Mouse (Mus musculus) urinary bladder, postnatal 14 days (tissue): ENCODE measurements around the gene Tsku.

Experiments used
- DNase-seq: peaks from one replicate; pipeline ENCODE4 v3.0.0; 2021; ENCODE audit warnings: low spot score

The Tsku gene

DNA sequence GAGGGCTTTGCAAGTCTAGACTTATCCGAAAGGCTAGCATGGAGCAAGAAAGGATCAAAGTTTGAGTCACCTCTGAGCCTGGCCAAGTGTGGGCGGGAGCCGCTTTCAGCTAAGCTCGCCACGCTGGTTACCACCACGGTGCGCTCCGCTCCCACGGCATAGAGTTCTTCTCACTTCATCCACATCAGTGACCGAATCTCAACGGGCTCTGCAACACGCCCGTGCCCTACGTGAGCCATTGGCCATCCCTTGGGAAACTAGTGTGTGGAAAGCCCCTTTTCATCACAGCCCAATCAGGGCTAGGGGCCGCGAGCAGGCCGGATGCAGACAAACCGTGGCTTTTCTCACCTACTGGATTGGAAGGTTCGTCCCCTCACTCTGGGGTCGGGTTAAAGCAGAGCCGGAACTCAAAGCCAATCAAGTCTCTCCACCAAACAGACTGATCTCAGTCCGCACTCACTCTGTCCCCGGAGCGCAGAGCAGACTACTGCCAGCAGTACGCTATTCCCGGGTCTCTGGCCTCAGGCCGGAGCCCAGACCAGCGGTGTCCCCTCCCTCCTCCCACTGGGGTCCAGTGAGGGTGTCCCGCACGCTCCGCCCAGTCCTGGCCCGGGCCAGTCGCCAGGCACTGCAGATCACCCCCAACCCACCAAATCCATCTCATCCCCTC lies 1.0 kb downstream of the Tsku start:
- peak; percentile 72 for DNase-seq

DNA sequence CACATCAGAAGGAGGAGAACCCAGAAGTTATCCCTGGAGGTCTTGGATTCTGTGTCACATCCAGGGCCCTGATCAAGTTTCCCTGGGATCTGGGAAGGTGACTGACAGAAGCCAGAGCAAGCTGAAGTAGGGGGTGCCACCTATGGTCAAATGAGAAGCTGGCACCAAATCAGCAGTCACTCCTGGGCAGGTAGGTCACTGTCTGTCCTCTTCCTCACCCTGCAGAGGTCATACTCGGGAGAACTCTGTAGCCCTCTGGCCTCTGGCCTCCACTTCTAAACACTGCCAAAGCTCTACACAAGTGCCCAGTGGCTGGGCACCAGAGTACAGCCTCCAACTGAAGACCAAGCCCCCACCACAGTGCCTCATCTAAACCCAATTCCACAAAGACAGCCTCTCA lies 3.1 kb downstream of the Tsku start:
- no peak for DNase-seq

DNA sequence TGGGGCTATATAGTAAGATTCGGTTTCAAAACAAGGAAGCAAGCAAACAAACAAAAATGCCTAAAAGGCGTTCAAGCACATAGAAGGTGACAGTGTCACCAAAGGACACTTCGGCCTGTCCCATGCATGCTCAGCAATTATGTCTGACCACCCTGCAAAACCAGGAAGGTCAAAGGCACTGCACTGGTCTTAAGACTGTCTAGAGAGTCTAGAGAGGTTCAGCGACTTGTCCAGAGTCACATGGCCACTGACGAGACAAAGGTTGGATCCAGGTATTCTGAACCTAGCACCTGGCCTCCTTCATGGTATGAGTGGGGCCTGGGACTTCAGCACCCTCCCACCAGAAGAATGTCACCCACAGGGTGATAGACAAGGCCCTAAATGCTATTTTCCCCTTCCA lies 3.8 kb downstream of the Tsku start:
- no peak for DNase-seq

DNA sequence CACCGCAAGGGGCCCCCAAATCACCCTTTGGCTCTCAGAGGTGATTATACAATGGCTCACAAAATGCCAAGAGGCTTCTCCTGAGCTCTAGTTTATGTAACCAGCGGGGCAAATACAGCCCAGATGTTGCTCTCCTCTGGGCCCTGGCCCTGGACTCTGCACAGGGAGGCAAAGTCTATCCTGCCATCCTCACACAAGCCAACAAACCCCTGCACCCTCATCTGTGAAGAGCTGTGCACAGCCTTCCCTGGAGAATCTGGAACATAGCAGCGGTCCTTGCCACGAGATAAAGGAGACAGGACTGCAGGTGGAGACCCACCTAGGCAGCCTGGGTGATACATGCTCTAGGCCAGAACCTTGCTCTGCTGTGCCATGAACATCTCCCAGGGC lies 6.2 kb downstream of the Tsku start:
- DNase-seq, result no peak

DNA sequence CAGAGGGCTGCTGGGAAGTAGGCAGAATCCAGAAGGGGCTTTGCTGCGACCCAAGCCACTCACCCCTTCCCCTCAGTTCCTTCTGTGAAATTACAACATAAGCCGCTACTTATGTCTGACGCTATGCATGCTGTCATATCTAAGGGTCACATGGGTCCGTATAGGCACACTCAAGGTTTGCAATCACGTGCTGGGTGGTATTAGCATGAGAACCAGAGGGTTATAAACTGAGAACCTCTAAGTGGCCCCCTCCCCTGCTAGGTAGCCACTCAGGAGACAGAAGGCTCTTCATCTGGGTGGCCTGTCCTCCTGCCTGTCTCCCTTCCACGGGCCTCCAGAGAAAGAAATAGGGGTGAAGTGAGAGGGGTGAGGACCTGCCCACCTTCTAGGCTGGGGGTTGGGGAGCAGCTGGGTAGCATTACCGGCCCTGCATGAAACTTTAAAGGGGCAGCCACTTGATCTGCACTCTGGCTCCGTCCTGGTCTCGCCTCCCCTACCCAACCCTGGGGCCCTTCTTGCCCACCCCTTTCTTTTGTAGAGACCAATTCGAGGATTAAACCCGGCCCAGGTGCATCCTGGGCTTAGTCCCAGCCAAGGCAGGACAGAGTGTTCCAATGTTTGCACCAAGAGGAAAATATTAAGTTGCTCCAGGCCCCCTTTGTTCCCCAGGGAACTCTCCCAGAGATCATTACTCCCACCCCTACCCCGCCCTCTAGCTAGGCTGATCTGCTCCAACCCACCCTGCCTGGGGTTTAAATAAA lies 6.8 kb downstream of the Tsku start:
- DNase-seq, result no peak

DNA sequence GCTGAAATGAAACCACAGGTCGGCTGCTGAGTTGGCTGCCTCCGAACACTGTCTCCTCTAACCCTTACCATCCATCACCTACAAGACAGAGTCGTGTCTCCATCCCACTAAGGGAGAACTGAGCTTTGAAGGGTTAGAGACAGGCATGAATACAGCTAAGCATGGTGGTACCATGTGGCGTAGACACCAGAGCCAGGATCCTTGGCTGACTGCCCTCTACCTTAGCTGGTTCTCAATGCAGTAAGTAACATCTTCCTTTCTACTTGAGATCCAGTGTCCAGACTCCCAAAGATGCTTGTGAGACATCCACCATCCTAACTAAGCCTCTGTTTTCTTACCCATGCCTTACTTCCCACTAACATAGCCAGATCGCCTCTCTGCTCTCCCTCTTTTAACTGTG lies 7.5 kb downstream of the Tsku start:
- DNase-seq, result no peak

DNA sequence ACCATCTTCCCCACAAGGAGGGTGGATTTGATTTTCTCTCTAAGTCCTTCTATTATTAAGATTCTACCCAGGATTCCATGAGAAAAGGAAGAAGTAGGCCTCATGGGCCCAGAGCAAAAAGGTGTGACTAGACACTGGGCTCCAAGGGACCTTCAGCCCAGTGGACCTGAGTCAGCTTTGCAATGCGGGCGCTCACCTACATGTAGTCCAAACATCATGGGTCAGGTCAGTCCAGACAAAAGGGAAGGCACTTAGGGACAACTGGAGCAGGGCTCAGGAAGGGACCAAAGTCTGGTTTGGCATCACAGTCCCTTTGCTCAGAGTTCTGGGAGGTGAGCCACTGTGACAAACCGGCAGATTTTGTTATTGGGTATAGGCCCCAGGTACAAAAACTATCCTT lies 9.6 kb downstream of the Tsku start:
- no peak for DNase-seq

DNA sequence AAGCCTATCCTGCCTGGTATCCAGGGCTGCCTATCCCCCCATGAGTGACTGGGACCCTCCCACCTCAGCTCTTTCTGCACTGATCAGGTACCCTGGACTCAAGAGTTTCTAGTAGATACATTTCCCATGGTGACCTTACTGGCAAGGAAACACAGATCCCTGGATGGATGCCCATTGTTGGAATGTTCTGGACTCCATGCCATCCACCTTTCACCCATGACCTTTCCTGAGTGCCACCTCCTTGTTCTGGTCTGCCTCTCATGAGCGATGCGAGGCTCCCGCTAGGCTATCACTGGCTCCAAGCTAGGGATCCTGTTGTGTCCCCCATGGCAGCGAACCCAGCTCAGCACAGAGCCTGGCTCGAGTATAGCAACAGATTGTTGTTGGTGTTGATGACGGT lies 11.3 kb downstream of the Tsku start:
- DNase-seq, result no peak

DNA sequence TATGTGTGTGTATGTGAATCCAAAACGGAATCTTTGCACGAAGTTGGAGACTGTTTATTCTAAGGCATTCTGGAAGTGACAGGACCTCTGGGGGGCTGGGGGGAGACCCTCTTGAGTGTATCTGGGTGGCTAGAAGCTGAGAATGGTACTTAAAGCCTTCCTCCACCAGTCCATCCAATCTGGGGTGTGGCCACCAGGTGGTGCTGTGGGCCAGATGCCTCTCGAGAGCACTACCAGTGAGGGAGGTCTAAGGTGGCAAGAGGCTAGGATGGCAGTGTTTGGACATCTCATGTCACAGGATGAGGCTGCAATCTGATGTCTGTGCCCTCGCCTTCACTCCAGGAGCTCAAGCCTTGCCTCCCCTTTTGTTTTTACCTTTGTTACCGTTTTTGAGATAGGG lies 12.0 kb downstream of the Tsku start:
- DNase-seq, result peak; percentile 92

DNA sequence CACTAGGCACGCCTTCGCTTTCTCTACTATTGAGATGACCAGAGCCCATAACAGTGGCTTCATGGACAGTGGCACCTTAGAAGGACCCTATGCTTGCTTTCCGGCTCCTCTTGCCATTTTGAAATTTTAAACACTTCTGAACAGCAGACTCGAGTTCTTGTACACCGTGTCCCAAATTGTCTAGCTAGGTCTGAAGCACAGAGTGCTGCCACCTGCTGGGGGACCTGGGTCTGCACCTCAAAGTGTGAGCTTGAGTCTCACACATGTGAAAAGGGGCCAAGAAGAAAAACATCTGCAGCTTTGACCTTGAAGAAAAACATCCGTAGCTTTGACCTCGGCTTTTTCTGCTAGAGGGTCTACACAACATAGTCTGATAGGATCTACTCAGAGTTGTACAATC lies 13.1 kb downstream of the Tsku start:
- DNase-seq, result peak; percentile 74

DNA sequence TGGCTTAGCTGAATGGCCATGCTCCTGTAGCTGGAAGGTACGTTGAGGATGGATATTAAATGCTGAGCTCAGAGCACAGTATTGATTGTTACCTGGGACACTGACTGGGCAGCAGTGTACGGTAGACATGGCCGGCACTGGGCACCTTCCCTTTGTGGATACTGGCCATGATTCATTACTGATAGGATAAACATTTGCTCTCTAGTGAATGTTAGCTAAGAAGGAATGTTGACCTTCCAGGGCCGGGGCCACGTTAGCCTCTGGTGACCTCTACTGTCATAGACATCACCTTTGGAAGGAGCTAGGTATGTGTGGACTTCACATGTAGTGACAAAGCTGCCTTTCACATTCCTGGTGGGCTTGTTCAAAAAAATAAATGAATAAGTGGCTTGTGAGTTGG lies 13.7 kb downstream of the Tsku start:
- DNase-seq, result no peak

DNA sequence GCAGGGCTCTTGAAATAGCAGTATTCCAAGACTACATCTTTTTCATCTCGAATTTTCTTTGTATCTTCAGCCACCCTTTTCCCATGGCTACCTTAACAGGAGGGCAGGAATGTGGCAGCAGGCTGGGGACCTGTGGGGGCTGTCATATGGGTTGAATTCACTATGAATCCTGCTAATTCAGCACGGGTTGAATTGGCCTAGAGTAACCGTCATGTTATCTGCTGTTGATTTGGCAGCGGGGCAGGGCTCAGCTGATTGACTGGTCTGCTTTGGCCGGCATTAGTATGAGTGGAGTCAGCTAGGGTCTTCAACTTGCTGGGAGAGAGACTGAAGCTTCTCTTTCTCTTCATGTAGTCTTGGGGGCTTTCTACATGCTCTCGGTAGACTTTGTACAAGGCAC lies 16.1 kb downstream of the Tsku start:
- DNase-seq, result no peak

DNA sequence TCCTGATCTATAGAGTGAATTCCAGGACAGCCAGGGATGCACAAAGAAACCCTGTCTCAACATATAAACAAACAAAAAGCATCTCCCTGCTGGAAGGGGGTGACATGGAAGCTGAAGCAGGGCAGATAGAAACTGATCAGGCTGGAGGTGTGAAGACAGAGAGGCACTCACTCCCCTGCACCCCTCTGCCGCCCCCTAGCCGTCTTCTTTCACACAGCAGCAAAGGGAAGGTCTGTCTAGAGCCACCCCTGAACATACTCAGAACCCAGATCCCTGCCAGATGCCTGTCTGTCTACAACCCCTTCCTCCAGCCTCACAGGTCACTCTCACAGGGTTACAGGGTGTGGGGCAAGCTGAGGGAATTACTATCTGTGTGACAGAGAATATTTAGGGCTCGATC lies 16.8 kb downstream of the Tsku start:
- DNase-seq, result peak; percentile 55

DNA sequence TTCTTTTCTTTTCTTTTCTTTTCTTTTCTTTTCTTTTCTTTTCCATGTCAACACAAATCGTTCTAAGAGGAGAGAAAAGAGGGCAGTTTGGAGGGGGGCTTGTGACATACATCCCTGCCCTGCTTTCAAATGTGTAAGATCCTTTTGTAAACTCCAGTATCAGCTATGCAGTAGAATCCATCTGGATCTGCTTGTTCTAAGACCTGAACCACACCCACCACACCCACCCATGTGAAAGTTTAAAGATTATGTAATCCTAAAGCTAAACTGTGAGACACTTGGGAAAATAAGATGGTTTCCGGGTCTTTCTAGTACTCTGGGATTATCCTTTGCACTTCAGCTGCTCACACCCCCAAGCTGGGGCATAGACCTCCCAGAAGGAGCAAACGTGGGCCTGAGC lies 18.9 kb downstream of the Tsku start:
- DNase-seq, result no peak

DNA sequence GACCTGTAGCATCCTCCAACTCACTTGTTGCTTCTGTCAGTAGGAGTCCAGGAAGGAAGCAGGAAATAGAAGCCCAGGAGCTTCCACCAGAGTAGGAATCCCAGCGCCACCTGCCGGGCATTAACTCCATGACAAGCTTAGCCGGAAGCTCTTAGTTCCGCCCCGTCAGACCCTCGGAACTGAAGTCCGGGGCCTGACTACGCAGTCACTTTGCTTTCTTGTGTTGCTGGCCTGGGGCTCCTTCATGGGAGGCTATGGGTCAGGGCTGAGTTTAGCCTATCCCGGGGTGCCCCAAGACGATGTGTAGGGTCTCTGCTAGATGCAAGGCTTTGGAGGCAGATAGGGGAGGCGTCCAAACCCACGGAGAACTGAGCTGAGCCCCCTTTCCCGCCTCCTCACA lies 19.7 kb downstream of the Tsku start:
- DNase-seq, result peak; percentile 90

DNA sequence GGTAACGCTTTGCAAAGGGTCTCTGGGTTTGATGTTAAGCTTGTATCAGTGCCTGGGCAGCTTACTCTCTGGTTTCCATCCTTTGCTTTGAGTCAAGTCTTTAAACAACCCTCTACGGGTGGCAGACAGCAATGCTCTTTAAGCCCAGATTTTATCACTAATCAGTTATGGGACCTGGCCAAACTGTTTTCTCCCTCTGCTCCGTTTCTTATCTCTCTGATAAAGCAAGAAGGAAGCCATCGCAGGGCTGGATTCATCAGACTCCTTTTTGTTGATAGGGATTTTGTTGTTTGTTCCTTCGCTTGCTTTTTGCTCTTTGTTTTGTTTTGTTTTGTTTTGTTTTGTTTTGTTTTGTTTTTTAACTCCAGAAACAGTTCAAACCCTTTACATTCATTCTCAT lies 20.8 kb downstream of the Tsku start:
- DNase-seq, result no peak

DNA sequence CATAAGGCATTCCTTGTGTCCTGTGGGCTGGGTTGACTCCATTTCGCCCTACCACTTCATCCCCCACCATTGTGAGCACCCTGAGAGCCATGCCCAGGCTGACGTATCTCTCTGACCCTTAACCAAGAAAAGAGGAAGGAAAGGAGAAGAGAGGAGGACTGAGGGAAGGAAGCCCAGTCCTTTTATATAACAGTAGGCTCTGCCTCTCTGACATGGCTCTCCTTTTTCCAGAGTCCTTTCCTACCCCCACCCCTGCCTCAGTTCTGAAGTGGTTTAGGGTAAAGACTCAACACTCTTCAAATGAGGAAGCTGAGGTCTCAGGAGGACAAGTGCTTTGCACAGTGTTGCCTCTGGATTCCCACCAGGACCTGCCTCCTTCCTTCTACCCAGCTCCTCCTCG lies 27.1 kb downstream of the Tsku start:
- no peak for DNase-seq

DNA sequence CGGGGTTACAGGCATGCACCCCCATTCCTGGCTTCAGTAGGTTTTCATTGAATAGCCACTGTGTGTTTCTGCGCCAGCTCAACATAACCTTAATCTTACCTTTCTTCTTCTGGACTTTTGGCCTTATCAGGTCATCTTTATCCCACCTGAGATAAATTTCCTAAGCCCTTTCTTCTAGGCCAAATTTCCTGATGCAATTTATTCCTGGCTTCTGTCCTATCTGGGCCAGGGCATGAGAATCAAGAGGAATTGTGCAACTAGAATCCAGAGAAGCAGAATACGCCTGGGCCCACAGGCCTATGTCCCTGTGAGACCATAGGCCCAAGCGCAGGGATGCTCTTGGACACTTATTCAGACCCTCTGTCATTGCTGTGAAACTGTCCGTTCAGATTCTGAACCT lies 27.6 kb downstream of the Tsku start:
- DNase-seq, result no peak

DNA sequence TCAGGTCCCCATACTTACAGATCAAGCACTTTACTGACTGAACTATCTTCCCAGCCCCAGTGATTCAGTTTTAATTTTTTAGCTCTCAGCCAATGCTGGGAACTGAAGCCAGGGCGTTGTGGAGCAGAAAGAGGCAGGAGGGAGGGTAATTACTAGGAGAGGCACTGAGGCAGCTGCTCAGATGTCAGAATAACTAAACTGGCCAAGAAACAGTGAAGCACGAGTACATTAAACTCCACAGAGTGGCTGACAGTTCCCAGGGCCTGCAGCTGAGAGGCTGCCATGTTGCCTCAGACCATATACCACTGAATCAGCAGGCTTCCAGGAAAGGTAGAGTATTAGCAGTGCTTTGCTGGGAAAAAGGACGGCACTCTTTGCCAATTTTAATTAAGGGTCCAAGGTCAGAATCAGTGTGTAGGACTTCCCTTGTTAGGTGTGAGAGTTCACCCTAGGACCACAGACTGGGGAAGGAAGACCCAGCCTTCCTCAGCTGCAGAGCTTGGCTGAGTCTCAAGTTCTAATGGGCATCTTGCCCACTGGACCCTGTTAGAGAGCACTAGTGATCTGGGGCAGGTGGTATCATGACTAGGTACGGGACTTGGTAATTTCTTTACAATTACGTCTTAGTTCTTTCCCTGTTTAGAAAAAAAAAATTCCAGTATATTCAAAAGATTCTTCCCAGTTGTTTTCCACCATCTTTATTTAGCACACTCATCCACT lies 28.3 kb downstream of the Tsku start:
- DNase-seq, result no peak

DNA sequence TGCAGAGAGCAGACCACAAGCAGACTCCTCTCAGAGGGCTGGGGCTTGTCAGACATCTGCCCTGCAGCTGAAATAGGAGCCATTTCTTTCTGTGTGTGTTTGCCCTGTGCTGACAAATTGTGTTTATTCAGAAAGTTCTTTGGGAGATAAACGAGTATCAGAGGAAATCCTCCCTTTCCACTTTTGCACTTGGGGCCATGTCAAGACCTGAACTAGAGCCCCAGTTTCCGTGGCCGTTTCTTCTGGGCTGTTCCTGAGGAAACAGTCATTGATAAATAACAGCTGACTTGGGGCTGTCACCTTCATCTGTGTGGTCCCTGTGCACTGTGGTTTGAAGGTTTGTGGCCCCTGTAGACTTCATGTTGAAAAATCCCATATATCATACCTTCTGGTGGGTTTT lies 29.2 kb downstream of the Tsku start:
- DNase-seq, result no peak

DNA sequence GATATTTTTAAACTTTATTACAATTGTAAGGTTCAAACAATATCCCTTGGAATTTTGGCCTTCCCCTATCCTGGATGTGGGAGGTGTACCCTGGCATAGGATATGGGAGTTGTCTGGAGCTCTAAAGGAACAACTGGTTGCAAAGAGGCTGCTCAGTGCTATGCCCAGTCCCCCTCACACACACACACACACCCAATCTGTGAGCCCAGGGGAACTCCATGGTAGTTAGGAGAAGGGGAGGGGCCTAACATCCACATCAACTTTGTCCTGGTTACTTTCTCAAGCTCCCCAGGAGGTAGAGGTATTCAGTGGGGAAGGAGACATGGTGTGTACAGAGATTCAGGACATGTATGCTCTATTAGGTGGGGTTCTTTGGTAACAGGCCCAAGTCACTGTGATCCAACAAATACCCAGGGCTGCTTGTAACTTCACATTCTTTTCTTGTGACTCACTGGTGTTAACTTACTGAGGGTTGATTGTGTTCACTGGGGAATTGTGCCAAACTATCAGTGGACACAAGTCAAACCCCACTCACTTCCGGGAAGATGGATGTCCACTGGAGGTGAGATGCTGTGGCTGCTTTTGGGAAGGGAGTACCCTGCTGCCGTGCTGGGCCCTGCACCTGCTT lies 30.6 kb downstream of the Tsku start:
- no peak for DNase-seq

DNA sequence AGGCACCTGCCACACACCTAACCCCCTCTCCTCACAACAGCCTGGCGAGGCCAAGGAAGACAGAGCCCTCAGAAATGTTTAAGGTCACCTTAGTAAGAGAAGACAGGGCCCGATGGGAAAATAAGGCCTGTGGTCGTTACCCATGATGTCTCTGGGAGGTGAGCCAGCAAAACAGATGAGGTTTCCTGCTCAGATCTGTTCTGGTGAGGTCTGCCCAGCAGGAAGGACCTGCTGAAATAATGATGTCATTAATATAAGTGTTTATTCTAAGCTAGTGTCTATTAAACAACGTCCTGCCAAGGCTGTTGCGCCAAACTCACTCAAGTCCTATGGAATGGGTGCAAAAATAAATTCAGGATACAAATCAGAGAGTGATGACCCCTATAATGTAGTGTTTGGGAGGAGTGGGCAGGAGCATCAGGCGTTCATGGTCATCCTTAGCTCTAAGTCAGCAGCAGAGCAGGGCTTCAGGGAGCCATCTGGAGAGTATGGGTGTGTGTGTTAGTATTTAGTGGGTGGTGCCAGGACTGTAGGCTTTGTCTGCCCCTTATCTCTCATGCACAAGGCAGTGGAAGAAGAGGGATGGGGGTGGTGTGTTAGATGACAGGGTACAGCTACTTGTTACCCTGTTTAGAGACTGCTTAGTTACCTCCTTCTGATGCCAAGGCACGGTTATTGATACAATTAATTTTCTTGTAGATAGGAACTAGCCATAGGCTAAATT lies 31.3 kb downstream of the Tsku start:
- no peak for DNase-seq
